Mouse (Mus musculus): Measurements from ENCODE around the gene Decr2.
A peak's percentile ranks its signal among the peaks of the same experiment; 100 is the strongest.
"Not testable (repeated sequence)": the region's sequence is repeated elsewhere in the genome, so short reads cannot be mapped to it uniquely, and the experiment has no call there.

Decr2 gene

DNA sequence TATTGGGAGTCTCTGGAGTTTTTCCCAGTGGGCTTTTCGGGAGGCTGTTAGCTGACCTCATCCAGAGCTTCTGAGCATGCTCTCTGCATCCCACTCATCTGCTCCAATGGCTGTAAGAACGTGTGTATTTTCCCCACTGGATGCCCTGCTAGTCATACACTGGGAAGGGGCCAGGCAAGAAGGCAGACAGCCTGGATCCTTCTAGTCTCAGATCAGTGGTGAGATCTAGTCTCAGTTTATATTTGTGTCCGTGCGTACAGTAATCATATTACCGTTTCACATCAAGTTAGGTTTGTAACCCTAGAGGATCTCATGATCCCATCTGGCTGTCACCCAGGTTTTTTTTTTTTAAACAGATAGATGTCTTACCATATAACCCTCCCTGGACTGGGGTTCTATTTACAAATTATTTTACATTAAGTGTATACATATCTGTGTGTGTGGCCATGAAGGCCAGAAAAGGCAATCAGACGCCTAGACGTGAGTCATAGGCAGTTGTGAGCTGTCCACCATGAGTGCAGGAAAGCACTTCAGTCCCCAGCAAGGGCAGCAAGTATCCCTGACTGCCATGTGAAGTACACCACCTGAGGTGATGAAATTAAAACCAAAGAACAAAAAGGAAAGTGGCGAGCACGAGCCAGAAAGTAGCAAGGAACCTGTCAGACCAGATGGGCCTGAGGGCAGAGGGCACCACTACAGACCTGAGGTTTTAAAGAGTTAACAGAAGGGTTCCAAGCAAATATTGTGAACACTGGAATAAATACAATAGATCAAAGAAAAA, 32.2 kb downstream of the Decr2 start:
- DNase-seq (ENCODE audit: low spot score) = no peak

DNA sequence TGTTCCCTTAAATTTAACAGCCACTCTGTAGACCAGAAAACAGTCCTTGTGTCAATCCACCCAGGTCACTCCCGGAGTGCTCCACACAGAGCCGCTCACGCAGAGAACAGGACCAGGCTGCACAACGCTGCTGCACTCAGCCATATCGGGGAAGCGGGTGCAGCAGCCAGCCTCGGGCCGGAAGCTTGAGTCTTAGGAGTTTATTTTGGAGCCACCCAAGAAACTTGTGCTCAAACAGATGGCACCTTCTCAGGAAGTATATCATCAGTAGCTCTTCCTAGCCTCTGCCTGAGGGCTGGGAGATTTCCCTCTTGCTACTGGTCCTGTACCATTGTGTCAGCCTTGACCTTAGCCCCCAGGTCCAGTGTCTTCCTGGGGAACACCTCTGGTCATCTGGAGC, 32.9 kb downstream of the Decr2 start:
- no peak for DNase-seq (ENCODE audit: low spot score)

DNA sequence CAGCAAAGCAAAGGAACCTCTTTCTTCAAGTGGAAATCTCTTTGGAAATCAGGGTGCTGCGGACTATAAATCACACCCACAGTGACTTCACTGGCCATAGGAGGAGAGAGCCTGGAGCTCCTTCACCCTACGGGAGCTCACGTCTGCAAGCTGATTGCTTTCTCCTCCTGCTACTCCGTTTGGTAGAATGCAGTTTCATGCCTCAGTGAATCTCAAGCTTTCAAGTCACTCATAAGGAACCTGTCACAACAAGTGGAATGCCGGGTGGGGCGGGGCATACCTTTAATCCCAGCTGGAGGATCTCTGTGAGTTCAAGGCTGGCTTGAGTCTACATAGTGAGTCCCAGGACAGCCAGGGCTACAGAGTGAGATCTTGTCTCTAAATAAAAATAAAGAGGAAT, 35.0 kb downstream of the Decr2 start:
- DNase-seq (ENCODE audit: low spot score) = no peak

DNA sequence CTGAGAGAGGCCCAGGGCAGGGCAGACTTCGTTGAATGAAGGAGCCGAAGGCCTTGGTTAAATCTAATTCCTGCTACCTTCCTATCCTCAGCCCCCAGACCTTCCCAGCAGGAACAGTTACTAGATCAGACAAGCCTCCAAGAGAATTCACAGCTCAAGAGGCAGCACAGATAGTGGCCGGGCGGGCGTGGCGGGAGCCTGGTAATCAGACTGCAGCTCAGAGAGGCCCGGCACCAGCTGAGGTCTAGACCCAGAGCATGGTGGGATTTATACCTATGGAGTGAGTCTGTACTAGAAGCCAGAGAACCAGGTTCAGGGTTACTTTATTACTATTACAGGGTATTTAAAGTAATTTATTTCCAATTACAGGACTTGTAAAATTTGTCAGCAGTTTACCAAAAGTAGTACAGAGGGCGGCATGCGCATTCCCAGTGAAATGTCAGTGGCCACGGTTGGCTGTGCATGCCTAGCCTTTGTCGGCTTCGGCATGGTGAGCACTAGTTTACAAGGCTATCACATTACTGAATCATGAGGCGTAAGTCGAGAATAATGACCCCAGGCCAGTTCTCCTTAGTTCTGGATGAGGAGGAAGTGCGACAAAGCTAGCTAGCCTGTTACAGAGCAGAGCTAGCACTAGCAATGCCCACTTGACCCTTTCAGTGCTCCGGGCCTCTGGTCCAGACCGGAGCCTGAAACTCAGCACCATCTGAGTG, 35.8 kb downstream of the Decr2 start:
- DNase-seq (ENCODE audit: low spot score) = no peak

DNA sequence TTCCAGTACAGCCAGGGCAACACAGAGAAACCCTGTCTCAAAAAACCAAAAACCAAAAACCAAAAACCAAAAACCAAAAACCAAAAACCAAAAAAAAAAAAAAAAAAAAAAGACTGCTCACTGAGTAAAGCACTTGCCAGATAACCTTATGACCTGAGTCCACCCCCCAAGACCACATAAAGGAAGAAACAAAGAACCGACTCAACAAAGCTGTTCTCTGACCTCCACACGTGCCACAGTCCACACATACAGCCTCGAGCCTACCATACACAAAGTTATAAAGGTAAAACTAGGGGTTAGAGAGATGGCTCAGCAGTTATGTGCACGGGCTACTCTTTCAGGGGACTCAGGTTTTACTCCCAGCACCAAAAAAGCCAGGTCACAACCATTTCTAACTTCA, 37.4 kb downstream of the Decr2 start:
- no peak for DNase-seq (ENCODE audit: low spot score)

DNA sequence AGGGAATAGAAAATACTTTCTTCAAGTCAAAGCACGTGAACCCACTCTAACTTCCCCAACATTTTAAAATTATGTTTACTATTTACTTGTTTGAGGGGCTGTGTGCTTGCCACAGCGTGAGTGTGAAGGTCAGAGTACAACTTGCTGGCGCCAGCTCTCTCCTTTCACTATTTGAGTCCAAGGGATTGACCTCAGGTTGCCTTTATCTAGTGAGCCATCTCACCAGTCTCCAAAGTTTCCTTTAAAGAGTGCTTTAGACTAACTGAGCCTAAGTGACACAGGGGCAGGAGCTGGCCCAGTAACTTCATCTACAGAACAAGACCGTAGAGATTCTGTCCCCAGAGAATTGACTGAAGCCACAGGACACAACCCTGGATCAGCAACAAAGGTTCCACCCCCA, 38.1 kb downstream of the Decr2 start:
- DNase-seq (ENCODE audit: low spot score) = no peak

DNA sequence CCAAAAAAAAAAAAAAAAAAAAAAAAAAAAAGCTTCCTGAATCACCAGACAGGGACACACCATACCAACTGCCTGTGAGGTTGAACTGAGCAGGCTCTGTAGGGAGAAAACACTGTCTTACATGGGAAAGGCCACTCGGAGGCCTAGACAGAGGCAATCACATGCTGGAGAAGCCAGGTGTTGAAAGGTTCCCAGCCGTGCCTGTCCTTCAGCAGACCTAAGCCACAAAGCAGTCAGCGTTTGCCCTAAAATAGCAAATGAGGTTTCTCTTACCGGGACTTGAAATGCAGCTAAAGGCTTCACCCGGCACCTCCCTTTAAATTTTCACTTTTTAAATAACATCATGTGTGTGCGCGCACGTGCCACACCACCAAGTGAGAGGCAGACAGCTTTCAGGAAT, 42.0 kb downstream of the Decr2 start:
- DNase-seq (ENCODE audit: low spot score) = no peak

DNA sequence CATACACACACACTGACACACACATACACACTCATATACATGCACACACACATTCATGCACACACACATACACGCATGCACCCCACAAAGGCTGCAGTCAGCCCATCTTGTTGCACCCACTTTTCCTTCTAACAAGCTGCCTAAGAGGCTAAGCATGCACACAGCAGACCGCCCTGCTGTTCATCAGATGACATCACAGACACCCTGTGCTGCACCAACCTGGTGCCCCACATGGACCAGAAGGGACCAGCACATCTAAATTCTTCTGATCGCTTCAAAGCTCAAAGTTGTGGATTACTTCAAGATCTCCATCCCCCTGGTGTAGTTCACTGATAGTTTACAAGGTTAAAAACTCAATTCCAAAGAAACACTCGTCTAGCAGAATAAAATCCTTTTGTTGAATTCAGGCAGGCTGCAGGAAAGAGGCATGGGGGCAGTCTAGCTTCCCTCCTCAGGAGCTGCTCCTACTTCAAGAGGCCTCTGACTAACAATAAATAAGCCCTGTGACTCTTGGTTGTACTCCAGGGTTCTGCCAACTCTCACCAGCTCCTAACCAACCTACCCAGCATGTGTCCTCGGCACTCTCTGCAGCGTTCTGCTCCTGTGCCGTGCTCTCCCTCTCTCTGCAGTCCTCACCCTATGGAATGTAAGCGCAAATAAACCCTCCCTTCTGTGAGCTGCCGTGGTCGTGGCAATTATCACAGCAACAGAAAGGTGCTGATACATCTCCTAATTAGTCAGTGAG, 43.7 kb downstream of the Decr2 start:
- no peak for DNase-seq (ENCODE audit: low spot score)

DNA sequence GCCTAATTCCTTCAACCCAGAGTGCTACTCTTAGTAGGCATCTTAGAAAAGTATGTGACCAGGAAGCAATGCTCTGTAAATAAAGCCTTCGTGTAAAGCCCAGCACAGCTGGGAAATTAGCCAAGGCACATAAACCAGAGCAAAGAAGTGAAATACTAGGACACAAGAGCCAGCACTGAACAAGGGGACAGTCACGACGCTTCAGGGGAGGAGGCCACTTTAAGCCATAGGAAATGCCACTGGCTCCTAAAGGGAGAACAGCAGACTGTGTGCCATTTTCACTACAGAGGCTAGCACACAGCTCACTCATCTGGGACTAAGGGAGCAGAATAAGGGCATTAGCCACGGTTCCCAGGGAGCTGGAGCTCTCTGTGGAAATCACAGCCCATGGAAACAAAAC, 44.9 kb downstream of the Decr2 start:
- DNase-seq (ENCODE audit: low spot score) = no peak

DNA sequence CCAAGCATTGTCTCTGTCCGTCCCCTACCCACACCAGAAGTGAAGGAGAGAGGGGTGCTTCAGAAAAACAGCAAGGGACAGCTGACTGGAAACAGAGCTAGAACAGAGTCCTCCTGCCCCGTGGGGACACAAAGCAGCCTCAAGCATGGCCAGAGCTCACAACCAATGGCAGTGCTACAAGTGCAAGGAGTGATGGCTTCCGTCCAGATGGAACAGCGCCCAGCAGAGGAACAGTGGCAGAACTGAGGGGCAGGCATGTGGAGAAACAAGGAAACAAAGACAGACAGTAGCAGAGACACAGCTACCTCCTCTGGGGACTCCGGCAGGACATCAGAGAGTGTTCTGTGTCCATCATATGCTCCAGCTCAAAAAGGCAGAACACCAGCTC, 46.9 kb downstream of the Decr2 start:
- peak; percentile 72 for DNase-seq (ENCODE audit: low spot score)

DNA sequence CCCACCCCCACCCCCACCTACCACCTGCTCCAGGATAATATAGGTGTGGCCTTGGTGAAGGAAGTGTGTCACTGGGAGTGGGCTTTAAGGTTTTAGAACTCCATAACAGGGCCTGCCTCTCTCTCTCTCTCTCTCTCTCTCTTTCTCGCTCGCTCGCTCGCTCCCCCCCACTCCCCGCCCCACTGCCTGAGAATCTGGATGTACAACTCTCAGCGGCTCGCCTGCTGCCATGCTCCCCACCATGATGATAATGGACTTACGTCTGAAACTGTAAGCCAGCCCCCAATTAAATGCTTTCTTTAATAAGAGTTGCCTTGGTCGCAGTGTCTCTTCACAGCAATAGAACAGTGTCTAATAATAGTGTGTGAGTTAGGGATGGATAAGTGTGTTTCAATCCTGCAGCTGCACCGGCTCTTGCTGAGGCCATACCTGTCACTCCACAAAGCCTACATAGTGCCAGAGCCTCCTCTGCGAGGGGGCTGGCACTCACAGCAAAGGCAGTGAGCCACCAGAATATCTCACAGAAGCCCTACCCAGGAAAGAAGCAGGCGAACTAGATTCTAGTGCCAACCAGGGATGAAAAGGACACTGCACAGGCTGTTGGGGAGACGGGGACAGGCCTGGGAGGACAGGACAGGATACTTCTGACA, 47.4 kb downstream of the Decr2 start:
- no peak for DNase-seq (ENCODE audit: low spot score)

DNA sequence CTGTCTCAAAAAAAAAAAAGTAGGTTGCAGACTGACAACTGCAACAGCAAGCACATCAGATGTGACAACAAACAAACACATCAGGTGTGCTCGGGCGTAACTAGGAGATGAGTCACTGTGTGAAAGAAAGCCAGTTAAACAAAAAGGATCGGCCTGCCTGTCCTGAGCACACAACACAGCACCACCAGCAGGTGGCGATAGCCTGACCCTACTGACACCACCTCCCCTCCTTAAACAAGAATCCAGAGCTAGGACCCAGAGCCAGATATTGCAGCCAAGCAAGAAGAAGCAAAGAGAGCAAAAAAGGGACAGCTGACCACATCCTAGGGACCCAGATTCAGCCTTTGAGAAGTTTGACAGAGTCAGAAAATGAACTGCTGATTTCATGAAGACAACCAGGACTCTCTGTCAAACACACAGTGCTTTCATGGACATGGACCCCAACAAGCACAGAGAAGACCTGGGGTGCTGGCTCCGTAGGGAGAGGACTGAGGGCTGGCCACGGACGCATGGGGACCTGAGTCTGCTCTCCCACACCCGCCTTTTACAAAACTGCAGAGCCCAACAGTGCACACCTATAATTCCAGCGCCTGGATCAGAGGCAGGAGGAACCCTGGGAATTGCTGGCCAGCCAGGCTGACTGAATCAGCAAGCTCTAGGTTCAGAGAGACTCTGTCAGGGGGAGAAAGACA, 48.9 kb downstream of the Decr2 start:
- peak; percentile 60 for DNase-seq (ENCODE audit: low spot score)

DNA sequence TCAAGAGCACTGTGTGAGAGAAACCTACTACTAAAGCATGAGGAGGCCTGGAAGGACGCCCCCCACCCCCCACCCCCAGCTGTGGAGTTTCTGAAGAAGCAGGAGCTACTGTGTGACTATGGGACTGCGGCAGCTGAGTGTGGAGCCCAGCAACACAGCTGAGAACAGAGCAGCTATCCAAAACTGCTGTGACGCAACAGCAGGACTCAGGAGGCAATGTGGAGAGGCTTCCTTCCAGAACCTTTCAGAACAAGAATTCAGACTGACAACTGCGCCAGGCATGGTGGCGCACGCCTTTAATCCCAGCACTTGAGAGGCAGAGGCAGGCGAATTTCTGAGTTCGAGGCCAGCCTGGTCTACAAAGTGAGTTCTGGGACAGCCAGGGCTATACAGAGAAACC, 49.4 kb downstream of the Decr2 start:
- DNase-seq (ENCODE audit: low spot score) = not testable (repeated sequence)

DNA sequence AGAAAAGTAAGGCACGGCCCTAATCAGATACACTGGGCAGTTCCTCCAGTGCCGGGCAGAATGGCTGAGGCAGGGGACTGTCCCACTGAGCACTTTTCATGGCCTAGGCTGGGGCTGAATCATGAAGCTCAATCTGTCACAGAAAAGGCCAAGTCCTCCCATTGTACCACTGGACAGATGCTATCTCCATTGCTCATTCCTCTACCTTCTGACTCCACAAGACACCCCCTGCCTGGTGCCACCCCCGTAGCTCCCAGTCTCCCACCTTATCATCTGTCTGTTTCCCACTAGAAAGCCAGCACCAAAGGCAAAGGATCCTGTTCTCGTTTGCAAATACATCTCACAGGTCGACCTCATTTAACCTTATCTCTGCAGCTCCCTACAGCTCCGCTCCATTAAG, 58.1 kb downstream of the Decr2 start:
- no peak for DNase-seq (ENCODE audit: low spot score)

DNA sequence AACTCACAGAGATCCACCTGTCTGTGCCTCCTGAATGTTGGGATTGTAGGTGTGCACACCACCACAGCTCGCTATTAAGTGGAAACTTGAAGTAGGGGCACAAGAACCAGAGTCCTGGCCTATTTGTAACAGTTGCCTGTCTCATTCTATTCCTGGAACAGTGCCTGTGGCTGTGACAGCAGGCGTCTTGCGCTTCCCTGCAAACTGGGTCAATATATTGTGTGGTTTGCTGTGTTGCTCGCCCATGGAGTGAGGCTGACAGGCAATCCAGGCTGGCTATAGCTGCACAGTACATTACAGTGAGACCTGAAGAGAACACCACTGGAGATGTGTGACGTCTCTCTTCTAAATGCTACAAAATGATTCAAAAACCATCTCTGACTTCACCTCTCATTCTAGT, 58.6 kb downstream of the Decr2 start:
- DNase-seq (ENCODE audit: low spot score) = no peak

Measured in urinary bladder, postnatal 14 days (tissue).